ENCODE assay signal across 8 mouse cellular contexts in genomic region chr5:138848102-138848501, GRCm38 (mm10). TPM values are rescaled to one million over a fixed set of nuclear protein-coding genes. Genes with fewer than 3 reads are reported as not detected.
A peak's percentile ranks its signal among the peaks of the same experiment; 100 is the strongest.
DNase-seq lines count a peak whose midpoint lies in the region; ATAC-seq and TF ChIP-seq lines count a peak whose summit lies in the region.

No protein-coding gene starts in this region.

- H3K36me3 ChIP-seq in C2C12 (ENCODE audit: control insufficient read depth, insufficient read depth), result no peaks in the 10 kb centered on the region
- H3K36me3 ChIP-seq in heart, embryonic 14.5 days (ENCODE audit: control insufficient read depth, insufficient read depth, low read length), result no peaks in the 10 kb centered on the region
- H3K36me3 ChIP-seq in liver, embryonic 12.5 days, result no peaks in the 10 kb centered on the region
- no peaks in the 10 kb centered on the region for H3K36me3 ChIP-seq in neural tube, embryonic 12.5 days
- H3K36me3 ChIP-seq in stomach, postnatal 0 days (ENCODE audit: control insufficient read depth, insufficient read depth, low read length), result no peaks in the 10 kb centered on the region

- 6% methylated on average over 7 of the region's 7 CpGs for WGBS in heart, embryonic 14.5 days
- 5% methylated on average over 7 of the region's 7 CpGs for WGBS in liver, embryonic 12.5 days (ENCODE audit: insufficient replicate concordance)
- 6% methylated on average over 7 of the region's 7 CpGs for WGBS in neural tube, embryonic 12.5 days
- 10% methylated on average over 7 of the region's 7 CpGs for WGBS in stomach, postnatal 0 days

- TF ChIP-seq CTCF in C2C12 (IDR thresholded peaks at IDR 0.05; ENCODE audit: control insufficient read depth, insufficient read depth, insufficient read length), result peak; percentile 96
- TF ChIP-seq CTCF in stomach, postnatal 0 days (IDR thresholded peaks at IDR 0.05; ENCODE audit: low read depth), result peak; percentile 99

- H3K4me1 ChIP-seq in heart, embryonic 14.5 days (ENCODE audit: control insufficient read depth in 2 of 2, insufficient read depth in 2 of 2, low read length in 2 of 2), result peaks cover 5 to 7% of the 10 kb centered on the region in 2 experiments
- H3K4me1 ChIP-seq in liver, embryonic 12.5 days, result no peaks in the 10 kb centered on the region
- peaks cover 6% of the 10 kb centered on the region; the same call in 1 of the 2 replicates for H3K4me1 ChIP-seq in neural tube, embryonic 12.5 days
- no peaks in the 10 kb centered on the region for H3K4me1 ChIP-seq in stomach, postnatal 0 days (replicated peaks; ENCODE audit: control insufficient read depth, insufficient read depth)

- no peaks in the 10 kb centered on the region for H3K79me3 ChIP-seq in C2C12 (ENCODE audit: low read depth)

- 0 out of 2 replicates have a peak, but pooled peaks have one; percentile 26 for ATAC-seq in heart, embryonic 14.5 days (ENCODE audit: insufficient number of reproducible peaks, insufficient read depth, low FRiP score, low read depth)
- peak; percentile 46; the same call in 1 of the 2 replicates for ATAC-seq in liver, embryonic 12.5 days
- peak; percentile 81 for ATAC-seq in neural tube, embryonic 12.5 days (ENCODE audit: low FRiP score, low read depth)
- ATAC-seq in stomach, postnatal 0 days (ENCODE audit: low FRiP score, low TSS enrichment), result peak; percentile 65

- H3K9ac ChIP-seq in heart, embryonic 14.5 days (ENCODE audit: low read length), result no peak overlapping the region
- H3K9ac ChIP-seq in liver, embryonic 12.5 days, result no peak overlapping the region
- no peak overlapping the region for H3K9ac ChIP-seq in neural tube, embryonic 12.5 days
- H3K9ac ChIP-seq in stomach, postnatal 0 days (ENCODE audit: low read length), result no peak overlapping the region

- H3K4me2 ChIP-seq in heart, embryonic 14.5 days (ENCODE audit: low read length), result no peak overlapping the region
- H3K4me2 ChIP-seq in liver, embryonic 12.5 days, result no peak overlapping the region
- peak overlapping the region; percentile 37 for H3K4me2 ChIP-seq in neural tube, embryonic 12.5 days (replicated peaks)
- H3K4me2 ChIP-seq in stomach, postnatal 0 days (replicated peaks; ENCODE audit: low read depth), result no peak overlapping the region

- no peak overlapping the region for H3K4me3 ChIP-seq in C2C12 (ENCODE audit: insufficient read depth, poor library complexity, severe bottlenecking)
- H3K4me3 ChIP-seq in heart, embryonic 14.5 days (ENCODE audit: control insufficient read depth in 1 of 2, insufficient read depth in 1 of 2, low read depth in 1 of 2, low read length in 2 of 2), result no peak overlapping the region
- no peak overlapping the region for H3K4me3 ChIP-seq in liver, embryonic 12.5 days
- H3K4me3 ChIP-seq in neural tube, embryonic 12.5 days, result no peak overlapping the region
- H3K4me3 ChIP-seq in stomach, postnatal 0 days (ENCODE audit: low read depth, low read length), result no peak overlapping the region

- H3K27ac ChIP-seq in heart, embryonic 14.5 days (replicated peaks in 1 of 2; ENCODE audit: control insufficient read depth in 1 of 2, insufficient read depth in 1 of 2, low read depth in 2 of 2, low read length in 2 of 2), result no peak overlapping the region
- no peak overlapping the region for H3K27ac ChIP-seq in liver, embryonic 12.5 days
- H3K27ac ChIP-seq in neural tube, embryonic 12.5 days, result no peak overlapping the region
- no peak overlapping the region for H3K27ac ChIP-seq in stomach, postnatal 0 days (replicated peaks)

- H3K9me3 ChIP-seq in heart, embryonic 14.5 days (ENCODE audit: control insufficient read depth, low read length), result no peaks in the 10 kb centered on the region
- H3K9me3 ChIP-seq in liver, embryonic 12.5 days (replicated peaks), result no peaks in the 10 kb centered on the region
- no peaks in the 10 kb centered on the region for H3K9me3 ChIP-seq in neural tube, embryonic 12.5 days
- H3K9me3 ChIP-seq in stomach, postnatal 0 days (ENCODE audit: control insufficient read depth, low read length), result no peaks in the 10 kb centered on the region

- no peaks in the 10 kb centered on the region for H3K27me3 ChIP-seq in C2C12 (ENCODE audit: control insufficient read depth, insufficient read depth, insufficient read length)
- H3K27me3 ChIP-seq in heart, embryonic 14.5 days (ENCODE audit: control insufficient read depth, insufficient read depth, low read length), result no peaks in the 10 kb centered on the region
- H3K27me3 ChIP-seq in liver, embryonic 12.5 days (replicated peaks), result peaks cover 10% of the 10 kb centered on the region; the same call in 1 of the 2 replicates
- H3K27me3 ChIP-seq in neural tube, embryonic 12.5 days (replicated peaks), result no peaks in the 10 kb centered on the region
- H3K27me3 ChIP-seq in stomach, postnatal 0 days (ENCODE audit: control insufficient read depth, insufficient read depth, low read length), result no peaks in the 10 kb centered on the region

- no peaks in the 10 kb centered on the region for H3K79me2 ChIP-seq in C2C12 (ENCODE audit: control insufficient read depth, insufficient read depth)

- H3ac ChIP-seq in C2C12 (ENCODE audit: control insufficient read depth, insufficient read length, low read depth), result no peak overlapping the region

- no peak for TF ChIP-seq EP300 in stomach, postnatal 0 days (optimal IDR thresholded peaks at IDR 0.05)

- DNase-seq in brain, embryonic 18.5 days (ENCODE audit: low read depth, low spot score), result peak; percentile 52
- peak; percentile 75 for DNase-seq in fibroblast of lung, adult 2 months (ENCODE audit: low read depth)
- DNase-seq in kidney, postnatal 14 days, result peak; percentile 93
- DNase-seq in stomach, postnatal 0 days (ENCODE audit: low spot score), result peak; percentile 94

TF ChIP-seq in C2C12, 6 proteins besides CTCF, POLR2A, EP300 and RAD21:
- no peak for TF ChIP-seq USF1 (IDR thresholded peaks at IDR 0.05; ENCODE audit: low read depth)
- no peak for TF ChIP-seq CEBPB (IDR thresholded peaks at IDR 0.05; ENCODE audit: low read depth)
- no peak for TF ChIP-seq MAX (IDR thresholded peaks at IDR 0.05)
- TF ChIP-seq MYOG (IDR thresholded peaks at IDR 0.05; ENCODE audit: control insufficient read depth, extremely low read depth, insufficient read length), result no peak
- no peak for TF ChIP-seq FOSL1 (IDR thresholded peaks at IDR 0.05; ENCODE audit: insufficient read depth, low read length, poor library complexity, severe bottlenecking)
- no peak for TF ChIP-seq MYOD1 (IDR thresholded peaks at IDR 0.05; ENCODE audit: control insufficient read depth, insufficient read length, low read depth)
TF ChIP-seq in C2C12: peak in this region for 0.

RNA-seq across cellular contexts. Expression of gene Gm5294, which starts 28.2 kb away (rescaled TPM):
- polyA plus RNA-seq in C2C12 (2012; fragmentation: generic; extraction: Trizol), result not detected
- not detected in 2 replicates for polyA plus RNA-seq in heart, embryonic 14.5 days (2014; fragmentation: Nextera tagmentation; extraction: Ambion mirVana)
- not detected in 2 replicates for polyA plus RNA-seq in liver, embryonic 12.5 days (2016; fragmentation: Nextera tagmentation; extraction: Ambion mirVana)
- polyA plus RNA-seq in neural tube, embryonic 12.5 days (2016; fragmentation: Nextera tagmentation; extraction: Ambion mirVana), result not detected in 2 replicates
- polyA plus RNA-seq in stomach, postnatal 0 days (2015; fragmentation: Nextera tagmentation; extraction: Ambion mirVana), result not detected in 2 replicates

Comparison
In these comparisons a context has a peak if more than half of its experiments do, and no peak if none do; other contexts are left out.
1. ATAC-seq: peak in every context shown above with its lines; median percentile 81 in neural tube, embryonic 12.5 days; 65 in stomach, postnatal 0 days; 46 in liver, embryonic 12.5 days; 26 in heart, embryonic 14.5 days.